Comparison of ENCODE assay signal across 16 mouse cellular contexts in the genomic region with DNA sequence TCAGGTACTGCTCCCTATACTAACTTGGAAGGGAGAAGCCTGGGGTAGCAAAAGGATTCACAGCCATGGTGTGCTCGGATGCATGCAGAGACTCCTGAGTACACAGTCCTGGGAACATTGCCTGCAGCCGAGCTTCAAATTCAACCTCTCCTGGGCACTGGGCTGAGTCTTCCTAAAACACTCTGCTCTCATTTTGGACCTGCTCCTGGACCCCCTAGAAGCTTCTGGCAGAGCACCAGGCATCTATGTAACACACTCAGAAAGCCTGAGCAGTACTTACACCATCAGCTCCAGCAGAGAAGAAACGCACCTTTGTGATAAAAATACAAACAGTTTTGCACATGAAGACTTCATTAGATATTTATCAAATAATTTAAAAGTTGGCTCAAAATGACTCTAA. TPM values are rescaled to one million over a fixed set of nuclear protein-coding genes. Genes with fewer than 3 reads are reported as not detected.
DNase-seq lines count a peak whose midpoint lies in the region; TF ChIP-seq lines count a peak whose summit lies in the region.
"Had no signal": no experiment of that assay in that cellular context is flagged by ENCODE, and none has a peak within 500 bp of the region (broad histone marks: within the 10 kb centered on the region; RNA-seq: fewer than 3 reads in every experiment).

No protein-coding gene starts in this region.

- no peak for TF ChIP-seq POLR2A in cerebellum, adult 2 months (IDR thresholded peaks at IDR 0.05; ENCODE audit: borderline replicate concordance, insufficient read depth, low read length)

- intact Hi-C loops in left cerebral cortex, postnatal 4 days (cut with DNase I) = no loop called here
- intact Hi-C loops in left cerebral cortex, adult 2 months (cut with DNase I) = no loop called here

- H3K4me3 ChIP-seq in left cerebral cortex, adult 2 months = no peak overlapping the region
- no peak overlapping the region for H3K4me3 ChIP-seq in cerebellum, adult 2 months (replicated peaks; ENCODE audit: insufficient read depth, low read depth, low read length)
- H3K4me3 ChIP-seq in limb, embryonic 10.5 days = no peak overlapping the region
- H3K4me3 ChIP-seq: forebrain, embryonic 15.5 days; heart, embryonic 10.5 days; hindbrain, embryonic 12.5 days had no signal

- peaks cover 10% of the 10 kb centered on the region for H3K4me1 ChIP-seq in cerebellum, adult 2 months (ENCODE audit: control insufficient read depth, insufficient read depth, low read length)
- no peaks in the 10 kb centered on the region for H3K4me1 ChIP-seq in limb, embryonic 10.5 days
- H3K4me1 ChIP-seq: forebrain, embryonic 15.5 days had no signal

- 13% methylated on average over 3 of the region's 3 CpGs for WGBS in cerebellum, adult 2 months
- 89% methylated on average over 3 of the region's 3 CpGs for WGBS in limb, embryonic 10.5 days

- no peaks in the 10 kb centered on the region for H3K27me3 ChIP-seq in cerebellum, adult 2 months (ENCODE audit: control insufficient read depth, insufficient read depth, low read length)
- 0 out of 2 replicates have a peak, but pooled peaks cover 3% of the 10 kb centered on the region for H3K27me3 ChIP-seq in limb, embryonic 10.5 days (ENCODE audit: low read depth, poor library complexity, severe bottlenecking)
- H3K27me3 ChIP-seq: forebrain, embryonic 15.5 days; hindbrain, embryonic 12.5 days had no signal

- no peaks in the 10 kb centered on the region for H3K36me3 ChIP-seq in limb, embryonic 10.5 days
- H3K36me3 ChIP-seq: forebrain, embryonic 15.5 days; heart, embryonic 10.5 days; hindbrain, embryonic 12.5 days had no signal

- peak; percentile 59 for DNase-seq in left cerebral cortex, postnatal 4 days
- DNase-seq in left cerebral cortex, adult 2 months (ENCODE audit: extremely low spot score in 1 of 2, low spot score in 2 of 2) = no peak
- DNase-seq in cerebellum, adult 2 months = peak; percentile 60 to 66
- DNase-seq in cerebellum, postnatal 14 days = peak; percentile 85 to 87
- no peak for DNase-seq in limb, embryonic 10.5 days (ENCODE audit: low spot score)
- no peak for DNase-seq in embryo, embryonic 11 days
- no peak for DNase-seq in frontal cortex, postnatal 36 days (ENCODE audit: low spot score in 2 of 2)
- DNase-seq: adrenal gland, postnatal 10 days; gastrocnemius, postnatal 10 days; heart, adult 18-20 months; heart, postnatal 10 days; heart, postnatal 4 days; kidney, adult 8-10 months had no signal

- H3K9me3 ChIP-seq in limb, embryonic 10.5 days (replicated peaks) = no peaks in the 10 kb centered on the region
- H3K9me3 ChIP-seq: forebrain, embryonic 15.5 days; heart, embryonic 10.5 days; hindbrain, embryonic 12.5 days had no signal

- no peak for TF ChIP-seq CTCF in left cerebral cortex, adult 2 months (IDR thresholded peaks at IDR 0.05)
- TF ChIP-seq CTCF in cerebellum, adult 2 months (IDR thresholded peaks at IDR 0.05; ENCODE audit: borderline replicate concordance, insufficient read depth, low read depth, low read length) = no peak

- H3K27ac ChIP-seq in left cerebral cortex, adult 2 months = no peak overlapping the region
- H3K27ac ChIP-seq in cerebellum, adult 2 months (ENCODE audit: insufficient read depth, low read length) = no peak overlapping the region
- H3K27ac ChIP-seq in limb, embryonic 10.5 days = no peak overlapping the region
- H3K27ac ChIP-seq: forebrain, embryonic 15.5 days; heart, embryonic 10.5 days; hindbrain, embryonic 12.5 days had no signal

RNA-seq across cellular contexts. Expression of gene Smoc2, which starts 18.3 kb away (rescaled TPM):
- 1 to 10 TPM; 3.6 to 4.1 TPM for total RNA-seq in left cerebral cortex, postnatal 4 days (2021)
- total RNA-seq in left cerebral cortex, adult 2 months (2021) = 10 to 100 TPM; 13.2 to 13.7 TPM
- polyA plus RNA-seq in cerebellum, adult 2 months (2012; rRNA removed) = 1.1 and 1.6 TPM in 2 replicates
- polyA plus RNA-seq in limb, embryonic 10.5 days (2016; fragmentation: Nextera tagmentation; extraction: Ambion mirVana) = 7.4 and 21.8 TPM in 2 replicates

RNA-seq across cellular contexts. Expression of gene Dact2, which starts 56.9 kb away (rescaled TPM):
- total RNA-seq in left cerebral cortex, postnatal 4 days (2021) = 10 to 100 TPM in 1 of 2 experiments, 1 to 10 TPM in 1; 9.4 to 13.1 TPM
- 100 to 1,000 TPM in 1 of 2 experiments, 10 to 100 TPM in 1; 58.6 to 100 TPM for total RNA-seq in left cerebral cortex, adult 2 months (2021)
- 6.5 and 7.2 TPM in 2 replicates for polyA plus RNA-seq in cerebellum, adult 2 months (2012; rRNA removed)
- 0.50 and 1.0 TPM in 2 replicates for polyA plus RNA-seq in limb, embryonic 10.5 days (2016; fragmentation: Nextera tagmentation; extraction: Ambion mirVana)

Comparison
In these comparisons a context has a peak if more than half of its experiments do, and no peak if none do; other contexts are left out.
1. DNase-seq: peak in left cerebral cortex, postnatal 4 days (single experiment), cerebellum, adult 2 months (2 of 2) and cerebellum, postnatal 14 days (2 of 2); none in left cerebral cortex, adult 2 months (0 of 2), limb, embryonic 10.5 days (single experiment), embryo, embryonic 11 days (single experiment) and frontal cortex, postnatal 36 days (0 of 2).
2. RNA of gene Dact2, which starts 56.9 kb away (total RNA-seq): 58.6 to 100 TPM in left cerebral cortex, adult 2 months; 9.4 to 13.1 TPM in left cerebral cortex, postnatal 4 days; every median in the first group is over 4 times any median in the second.